Mouse (Mus musculus) cerebellum, adult 11-12 months (tissue): ENCODE data around the gene Spem2.

ENCODE experiments used
- DNase-seq: peaks from one replicate; pipeline ENCODE4 v3.0.0; 2022

Spem2 gene

GRCm38 (mm10) chr11:69797924-69798323, 20.3 kb downstream of the Spem2 start:
- DNase-seq = no peak

DNA sequence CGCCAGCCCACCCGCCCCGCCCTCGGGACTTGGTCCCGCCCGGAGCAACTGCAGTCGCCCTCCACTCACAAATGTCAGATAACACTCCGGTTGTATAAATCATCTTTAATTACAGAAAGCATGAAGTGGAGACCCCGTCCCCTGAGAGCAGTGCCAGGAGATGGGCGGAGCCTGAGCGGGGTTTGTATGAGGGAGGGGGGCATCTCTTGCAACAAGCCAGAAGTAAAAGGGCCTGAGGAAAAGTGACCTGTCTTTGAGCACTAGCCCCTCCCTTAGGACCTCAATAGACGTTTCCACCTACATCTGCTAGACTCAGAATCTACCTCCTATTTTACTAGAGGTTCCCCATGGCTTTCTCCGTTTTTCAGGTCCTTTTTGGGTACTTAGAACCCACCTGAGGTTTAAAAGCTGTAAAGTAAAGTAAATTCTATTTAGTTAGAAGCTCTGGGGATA, 22.3 kb downstream of the Spem2 start:
- peak; percentile 47 for DNase-seq

DNA sequence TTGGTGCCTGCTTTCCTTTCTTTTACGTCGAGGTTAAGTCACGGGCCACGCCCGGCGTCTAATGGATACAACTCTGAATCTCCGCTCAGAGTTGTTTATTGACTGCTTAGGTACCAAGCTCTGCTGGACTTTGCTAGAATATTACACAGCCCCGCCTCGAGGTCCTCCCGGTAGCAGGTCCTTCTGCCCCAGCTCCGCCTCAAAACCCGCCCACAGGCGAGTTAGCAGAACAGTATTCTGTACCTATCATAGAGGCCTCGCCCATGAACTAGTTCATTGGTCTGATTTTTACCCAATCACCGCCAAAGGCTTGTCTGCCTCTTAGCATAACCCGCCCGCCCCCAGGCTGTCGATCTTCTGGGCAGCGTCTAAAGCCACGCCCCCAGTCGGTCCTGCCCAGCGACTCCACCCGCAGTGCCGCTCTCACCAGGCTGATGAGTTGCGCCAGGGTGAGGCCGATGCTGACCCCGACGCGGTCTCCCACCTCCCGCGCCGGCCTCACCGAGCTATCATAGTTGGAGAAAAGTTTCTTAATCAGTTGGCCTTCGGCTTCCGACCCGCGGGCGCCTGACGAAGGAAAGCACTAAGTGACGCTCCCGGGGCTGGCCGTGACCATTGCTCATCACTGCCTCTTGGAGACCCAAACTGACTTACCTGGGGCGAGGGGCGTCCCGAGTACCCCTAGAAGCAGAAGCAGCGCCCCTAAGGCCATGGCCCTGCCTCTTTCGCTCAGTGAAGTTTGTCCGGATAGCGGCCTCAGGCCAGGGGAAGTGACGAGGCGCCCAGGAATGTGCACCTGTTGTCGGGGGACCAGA, 22.9 kb downstream of the Spem2 start, which contains the start of gene Chrnb1:
Gene Chrnb1, minus strand, starts transcription at position 776 of the 815 bp plus-strand sequence.
- peak; percentile 93 for DNase-seq

DNA sequence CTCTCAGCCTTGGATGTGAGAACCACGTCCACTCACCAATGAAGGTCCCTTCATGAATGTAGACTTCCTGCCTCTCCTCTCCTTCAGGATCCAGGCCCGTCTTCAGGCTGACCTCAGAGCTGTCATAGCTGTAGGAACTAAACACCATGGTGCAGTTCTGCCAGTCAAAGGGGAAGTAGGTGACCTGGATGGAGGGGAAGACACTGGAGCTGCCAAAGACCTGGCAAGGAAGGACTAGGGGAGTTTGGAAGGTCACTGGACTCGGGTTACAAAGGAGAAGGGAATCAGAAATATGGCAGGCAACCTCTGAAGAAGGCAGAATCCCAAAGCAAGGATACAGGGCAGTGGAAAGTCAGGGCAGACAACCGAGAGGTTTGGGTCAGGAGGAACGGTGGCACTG, 24.8 kb downstream of the Spem2 start:
- DNase-seq = no peak

GRCm38 (mm10) chr11:69791420-69791819, 26.8 kb downstream of the Spem2 start:
- DNase-seq = no peak

DNA sequence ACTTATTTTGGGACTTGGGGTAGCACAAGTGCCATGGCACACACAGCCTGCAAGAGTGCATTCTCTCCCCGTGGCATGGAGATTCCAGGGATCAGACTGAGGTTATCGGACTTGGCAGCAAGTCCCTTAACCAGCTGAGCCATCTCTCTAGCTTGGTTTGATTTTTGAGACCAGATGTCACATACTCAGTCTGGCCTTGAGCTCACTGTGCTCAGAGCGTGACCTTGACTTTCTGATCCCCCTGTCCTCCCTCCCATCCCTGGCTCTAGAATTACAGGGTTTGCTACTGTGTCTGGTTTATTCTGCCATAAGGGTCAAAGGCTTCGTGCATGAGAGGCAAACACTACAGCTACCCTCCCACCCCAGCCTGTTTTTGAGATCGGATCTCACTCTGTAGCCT, 28.8 kb downstream of the Spem2 start:
- no peak for DNase-seq

GRCm38 (mm10) chr11:69787306-69787705, 31.0 kb downstream of the Spem2 start:
- no peak for DNase-seq

DNA sequence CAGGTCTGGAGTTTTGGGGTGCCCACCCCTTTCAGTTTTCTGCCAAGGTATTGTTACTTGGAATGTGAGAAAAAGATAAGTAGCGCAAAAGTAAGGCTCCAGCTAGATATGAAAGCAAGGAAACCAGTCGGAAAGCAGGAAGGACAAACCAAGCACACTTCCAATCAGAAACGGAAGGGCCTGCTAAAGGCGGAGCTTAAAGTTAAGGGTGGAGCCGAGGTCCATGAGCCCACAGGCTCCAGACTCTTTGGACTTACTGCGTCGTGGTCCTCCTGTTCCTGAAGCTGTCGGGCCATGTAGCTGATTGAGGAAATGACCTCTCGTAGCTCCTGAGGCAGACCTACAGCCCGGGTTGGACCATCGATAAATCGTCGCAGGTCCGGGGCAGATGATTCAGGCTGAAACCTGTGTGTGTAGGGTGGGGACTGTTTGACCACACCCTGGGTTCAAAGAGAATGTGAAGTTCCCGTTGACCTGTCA, 33.4 kb downstream of the Spem2 start:
- DNase-seq = no peak

DNA sequence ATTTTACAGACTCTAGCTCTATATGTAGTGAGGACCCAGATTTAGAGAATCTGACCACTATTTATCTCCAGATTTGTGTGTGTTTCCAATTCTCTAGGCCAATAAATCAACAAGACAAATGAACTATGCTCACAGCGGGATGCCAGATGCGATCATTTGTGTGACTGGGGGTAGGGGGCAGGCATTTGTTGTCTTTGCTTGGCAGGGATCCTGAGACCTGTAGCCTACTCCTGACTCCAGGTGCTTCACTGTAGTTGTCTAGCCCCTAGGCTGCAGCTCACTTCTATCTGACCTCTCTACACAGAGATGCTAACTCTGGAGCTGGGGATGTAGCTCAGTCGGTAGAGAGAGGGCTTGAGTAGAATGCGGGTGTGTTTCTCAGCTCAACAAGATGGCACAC, 36.4 kb downstream of the Spem2 start:
- DNase-seq = no peak

DNA sequence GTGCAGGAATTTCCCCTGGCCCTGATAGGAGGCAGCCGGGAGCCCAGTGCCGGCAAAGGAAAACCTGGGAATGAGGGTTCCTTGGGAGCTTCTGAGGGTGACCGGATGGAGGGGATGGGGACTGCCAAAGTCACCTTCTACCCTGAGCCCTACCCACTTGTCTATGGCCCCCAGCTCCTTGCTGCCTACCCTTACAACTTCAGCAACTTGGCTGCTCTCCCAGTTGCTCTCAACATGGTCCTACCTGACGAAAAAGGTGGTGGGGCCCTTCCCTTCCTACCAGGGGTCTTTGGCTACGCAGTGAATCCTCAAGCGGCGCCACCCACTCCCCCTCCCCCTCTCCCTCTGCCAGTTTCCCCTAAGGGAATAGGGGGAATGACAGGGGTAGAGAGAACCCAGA, 39.3 kb downstream of the Spem2 start:
- DNase-seq = no peak

- peak; percentile 66 for DNase-seq
These were observed 39.8 kb downstream of the Spem2 start for GRCm38 (mm10) chr11:69778258-69778982.

DNA sequence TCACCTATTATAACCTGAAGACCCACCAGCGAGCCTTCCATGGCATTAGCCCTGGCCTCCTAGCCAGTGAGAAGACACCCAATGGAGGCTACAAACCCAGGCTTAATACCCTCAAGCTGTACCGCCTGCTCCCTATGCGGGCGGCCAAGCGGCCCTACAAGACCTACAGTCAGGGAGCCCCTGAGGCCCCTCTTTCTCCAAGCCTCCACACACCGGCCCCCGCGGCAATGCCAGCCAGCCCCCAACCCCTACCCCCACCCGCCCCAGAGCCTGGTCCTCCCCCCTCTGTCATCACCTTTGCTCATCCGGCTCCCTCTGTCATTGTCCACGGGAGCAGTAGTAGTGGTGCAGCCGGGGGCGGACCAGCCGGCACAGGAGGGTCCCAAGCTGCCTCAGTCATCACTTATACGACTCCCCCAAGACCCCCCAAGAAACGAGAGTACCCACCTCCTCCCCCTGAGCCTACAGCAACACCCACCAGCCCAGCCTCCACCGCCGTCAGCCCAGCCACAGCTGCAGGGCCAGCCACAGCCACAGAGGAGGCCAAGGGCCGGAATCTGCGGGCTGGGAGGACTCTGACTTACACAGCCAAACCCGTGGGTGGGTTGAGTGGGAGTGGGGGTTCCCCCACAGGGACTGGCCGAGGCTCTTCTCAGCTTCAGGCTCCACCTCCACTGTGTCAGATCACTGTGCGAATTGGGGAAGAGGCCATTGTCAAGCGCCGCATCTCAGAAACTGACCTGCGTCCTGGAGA, 40.6 kb downstream of the Spem2 start:
- no peak for DNase-seq

- no peak for DNase-seq
These were observed 41.8 kb downstream of the Spem2 start for GRCm38 (mm10) chr11:69776488-69776887.

DNA sequence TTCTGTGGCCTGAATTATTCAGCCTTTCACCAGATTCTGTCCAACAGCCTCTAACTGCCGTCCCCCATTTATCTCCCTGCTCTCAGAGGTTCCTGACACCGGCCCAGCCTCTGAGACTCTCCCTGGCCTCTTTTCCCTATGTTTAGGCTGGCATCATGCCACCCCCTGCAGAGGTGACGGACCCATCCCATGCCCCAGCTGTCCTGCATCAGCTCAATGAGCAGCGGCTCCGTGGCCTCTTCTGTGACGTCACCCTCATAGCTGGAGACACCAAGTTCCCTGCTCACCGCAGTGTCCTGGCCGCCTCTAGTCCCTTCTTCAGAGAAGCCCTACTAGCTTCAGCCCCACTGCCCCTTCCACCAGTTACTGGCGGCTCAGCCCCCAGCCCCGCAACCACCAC, 42.5 kb downstream of the Spem2 start:
- peak; percentile 49 for DNase-seq

- DNase-seq = no peak
These were observed 43.3 kb downstream of the Spem2 start for GRCm38 (mm10) chr11:69774961-69775360.

- DNase-seq = no peak
These were observed 50.7 kb downstream of the Spem2 start for GRCm38 (mm10) chr11:69767625-69767909.

GRCm38 (mm10) chr11:69766872-69767624, 51.2 kb downstream of the Spem2 start:
- DNase-seq = peak; percentile 49
